Mouse (Mus musculus) neural tube, embryonic 15.5 days (tissue): ENCODE measurements around the gene Gm17027. TPM values are rescaled to one million over a fixed set of nuclear protein-coding genes. Genes with fewer than 3 reads are reported as not detected.
"Not testable (repeated sequence)": the region's sequence is repeated elsewhere in the genome, so short reads cannot be mapped to it uniquely, and the experiment has no call there.

Experiments
- ATAC-seq: fragments of 200-750 bp; cut with Nextera tagmentation; 2 replicates; pipeline ENCODE4 v1.8.0; 2017; ENCODE audit warnings: mild to moderate bottlenecking, moderate TSS enrichment, moderate library complexity; ENCODE audit not compliant: low FRiP score
- H3K27ac ChIP-seq: fragments of 300-500 bp; sonication (generic); replicated peaks from 2 replicates; pipeline ENCODE4 v1.5.1; 2015; ENCODE audit warnings: mild to moderate bottlenecking, inconsistent platforms
- H3K27me3 ChIP-seq: fragments of 300-500 bp; sonication (generic); replicated peaks from 2 replicates; pipeline ENCODE4 v1.6.1; 2015; ENCODE audit warnings: inconsistent platforms
- H3K36me3 ChIP-seq: fragments of 300-500 bp; sonication (generic); 2 replicates; pipeline ENCODE4 v1.6.1; 2015; ENCODE audit warnings: inconsistent platforms
- H3K4me1 ChIP-seq: fragments of 300-500 bp; sonication (generic); 2 replicates; pipeline ENCODE4 v1.6.1; 2015; ENCODE audit warnings: inconsistent platforms
- H3K4me2 ChIP-seq: fragments of 300-500 bp; sonication (generic); 2 replicates; pipeline ENCODE4 v1.6.1; 2015; ENCODE audit warnings: inconsistent platforms, mild to moderate bottlenecking, moderate library complexity
- H3K4me3 ChIP-seq: fragments of 300-500 bp; sonication (generic); replicated peaks from 2 replicates; pipeline ENCODE4 v1.5.1; 2015; ENCODE audit warnings: mild to moderate bottlenecking, inconsistent platforms
- H3K9ac ChIP-seq: fragments of 300-500 bp; sonication (generic); replicated peaks from 2 replicates; pipeline ENCODE4 v1.6.1; 2015; ENCODE audit warnings: mild to moderate bottlenecking, inconsistent platforms
- H3K9me3 ChIP-seq: fragments of 300-500 bp; sonication (generic); replicated peaks from 2 replicates; pipeline ENCODE4 v1.6.1; 2016; ENCODE audit warnings: inconsistent platforms
- WGBS: fragments of 180-500 bp; shearing (Covaris S2); methylation state at CpG from one replicate; pipeline ENCODE4 v1.1.7; 2015; ENCODE audit warnings: mixed read lengths; 5-methylcytosine and 5-hydroxymethylcytosine counted together
- polyA plus RNA-seq: library from polyadenylated mRNA; unstranded; fragments of >200 nt; fragmentation: Nextera tagmentation; extraction: Ambion mirVana; gene quantifications from 2 replicates; pipeline ENCODE4 v1.2.1, GENCODE M21; 2015

Gm17027 gene
- not detected in 2 replicates for polyA plus RNA-seq

DNA sequence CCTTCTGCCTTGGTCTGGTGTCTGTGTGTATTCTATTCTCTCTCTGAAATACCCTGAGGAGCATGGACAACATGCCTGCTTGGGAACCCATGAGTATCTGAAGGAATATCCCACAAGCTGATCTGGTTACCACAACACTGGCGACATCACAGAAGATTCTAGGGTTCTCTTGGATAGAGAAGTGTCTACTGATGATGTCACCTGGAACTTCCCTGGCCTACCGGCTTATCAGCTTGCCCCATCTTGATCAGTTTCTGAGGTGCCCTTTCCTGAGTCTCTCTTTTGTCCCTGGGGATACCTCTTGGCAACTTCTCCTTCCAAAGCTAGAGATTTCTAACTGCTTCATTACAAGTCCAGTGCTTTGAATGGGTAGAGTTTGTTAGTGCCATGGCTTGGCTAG is at the start of gene Gm17027:
Gene Gm17027, minus strand, starts transcription at position 101 of the 400 bp plus-strand sequence.
- H3K27me3 ChIP-seq, H3K4me2 ChIP-seq, H3K27ac ChIP-seq, ATAC-seq, H3K4me3 ChIP-seq, H3K36me3 ChIP-seq, H3K4me1 ChIP-seq, H3K9ac ChIP-seq, H3K9me3 ChIP-seq: not testable (repeated sequence)
- WGBS, result 80% methylated on average over 1 of the region's 2 CpGs

DNA sequence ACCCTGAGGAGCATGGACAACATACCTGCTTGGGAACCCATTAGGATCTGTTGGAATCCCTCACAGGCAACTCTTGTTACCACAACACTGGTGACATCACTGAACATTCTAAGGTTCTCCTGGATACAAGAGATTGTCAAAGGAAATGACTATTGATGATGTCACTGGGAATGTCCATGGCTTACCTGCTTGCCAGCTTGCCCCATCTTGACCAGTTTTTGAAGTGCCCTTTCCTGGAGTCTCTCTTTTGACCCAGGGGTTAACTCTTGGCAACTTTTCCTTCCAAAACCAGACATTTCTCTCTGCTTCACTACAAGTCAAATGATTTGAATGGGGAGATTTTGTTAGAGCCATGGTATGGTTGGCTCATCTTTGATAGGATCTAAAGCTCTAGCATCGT is 28.3 kb upstream of the Gm17027 start, which contains the start of gene Gm3573:
Gene Gm3573, minus strand, starts transcription at position 101 of the 400 bp plus-strand sequence.
- H3K9me3 ChIP-seq, H3K9ac ChIP-seq, H3K27ac ChIP-seq, H3K27me3 ChIP-seq, ATAC-seq, H3K4me2 ChIP-seq, H3K36me3 ChIP-seq, H3K4me3 ChIP-seq, H3K4me1 ChIP-seq: not testable (repeated sequence)
- WGBS, result no CpG with 5 or more reads among the region's 1 CpGs

DNA sequence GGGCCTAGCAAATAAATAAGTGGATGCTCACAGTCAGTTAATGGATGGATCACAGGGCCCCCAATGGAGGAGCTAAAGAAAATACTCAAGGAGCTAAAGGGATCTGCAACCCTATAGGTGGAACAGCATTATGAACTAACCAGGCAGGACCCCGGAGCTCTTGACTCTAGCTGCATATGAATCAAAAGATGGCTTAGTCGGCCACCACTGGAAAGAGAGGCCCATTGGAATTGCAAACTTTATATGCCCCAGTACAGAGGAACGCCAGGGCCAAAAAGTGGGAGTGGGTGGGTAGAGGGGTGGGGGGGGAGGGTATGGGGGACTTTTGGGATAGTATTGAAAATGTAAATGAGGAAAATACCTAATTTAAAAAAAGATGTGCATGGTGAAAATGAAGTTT is 21.5 kb upstream of the Gm17027 start:
- not testable (repeated sequence) for H3K27ac ChIP-seq, H3K27me3 ChIP-seq, H3K9ac ChIP-seq, H3K4me2 ChIP-seq, H3K4me1 ChIP-seq, H3K36me3 ChIP-seq, ATAC-seq, H3K4me3 ChIP-seq, H3K9me3 ChIP-seq
- 83% methylated on average over 3 of the region's 3 CpGs for WGBS

DNA sequence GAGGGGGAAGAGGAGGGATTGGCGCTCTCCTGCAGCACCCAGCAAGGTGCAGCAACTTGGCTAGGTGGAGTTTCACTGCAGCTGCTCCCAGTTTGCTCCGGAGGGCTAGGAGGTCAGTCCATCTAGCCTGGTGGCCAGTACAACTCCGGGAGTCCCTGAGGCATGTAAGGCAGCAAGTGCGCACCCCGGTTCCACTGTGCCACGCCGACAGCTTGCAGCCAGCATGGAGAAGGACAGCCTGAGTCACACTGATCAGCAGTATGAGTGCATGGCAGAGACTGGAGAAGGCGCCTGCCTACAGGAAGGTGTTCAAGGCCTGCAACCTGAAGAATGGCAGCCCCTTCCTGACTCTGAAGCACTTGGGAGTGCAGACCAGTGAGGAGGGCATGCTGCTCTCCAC is 27.9 kb downstream of the Gm17027 start:
- H3K4me3 ChIP-seq, H3K27ac ChIP-seq, H3K9ac ChIP-seq, H3K36me3 ChIP-seq, H3K27me3 ChIP-seq, H3K4me2 ChIP-seq, H3K9me3 ChIP-seq, H3K4me1 ChIP-seq, ATAC-seq: not testable (repeated sequence)
- 78% methylated on average over 7 of the region's 8 CpGs for WGBS

DNA sequence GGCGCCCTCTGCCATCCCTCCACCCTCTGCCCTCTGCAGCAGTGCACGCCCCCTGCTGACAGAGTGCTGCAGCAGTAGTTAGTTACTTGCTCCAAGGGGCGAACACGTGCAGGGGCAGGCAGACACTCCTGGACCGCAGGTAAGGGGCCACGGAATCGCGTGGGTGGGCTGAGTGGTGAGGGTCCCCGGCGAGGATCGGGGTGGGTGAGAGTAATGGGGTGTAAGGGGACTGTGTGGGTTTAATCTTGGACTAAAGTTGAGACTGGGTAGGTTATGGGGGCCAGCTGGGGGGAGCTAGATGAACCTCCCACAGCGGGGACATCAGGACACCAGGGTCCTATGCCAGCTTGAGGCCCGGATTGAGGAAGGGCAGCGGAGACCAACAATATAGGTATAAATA is 28.6 kb downstream of the Gm17027 start:
- not testable (repeated sequence) for H3K9ac ChIP-seq, ATAC-seq, H3K27ac ChIP-seq, H3K4me3 ChIP-seq, H3K36me3 ChIP-seq, H3K9me3 ChIP-seq, H3K4me1 ChIP-seq, H3K4me2 ChIP-seq, H3K27me3 ChIP-seq
- 63% methylated on average over 10 of the region's 14 CpGs for WGBS

DNA sequence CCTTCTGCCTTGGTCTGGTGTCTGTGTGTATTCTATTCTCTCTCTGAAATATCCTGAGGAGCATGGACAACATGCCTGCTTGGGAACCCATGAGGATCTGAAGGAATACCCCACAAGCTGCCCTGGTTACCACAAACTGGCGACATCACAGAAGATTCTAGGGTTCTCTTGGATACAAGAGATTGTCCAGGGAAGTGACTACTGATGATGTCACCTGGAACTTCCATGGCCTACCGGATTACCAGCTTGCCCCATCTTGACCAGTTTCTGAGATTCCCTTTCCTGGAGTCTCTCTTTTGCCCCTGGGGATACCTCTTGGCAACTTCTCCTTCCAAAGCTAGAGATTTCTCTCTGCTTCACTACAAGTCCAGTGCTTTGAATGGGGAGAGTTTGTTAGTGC is 45.2 kb downstream of the Gm17027 start, which contains the start of gene Gm7951:
Gene Gm7951, minus strand, starts transcription at position 101 of the 400 bp plus-strand sequence.
- H3K36me3 ChIP-seq, H3K4me2 ChIP-seq, H3K4me1 ChIP-seq, H3K27ac ChIP-seq, H3K9me3 ChIP-seq, H3K9ac ChIP-seq, H3K4me3 ChIP-seq, H3K27me3 ChIP-seq, ATAC-seq: not testable (repeated sequence)
- WGBS, result 67% methylated on average over 1 of the region's 2 CpGs

Other genes starting within 250 kb of the Gm17027 start
- gene 1700049E17Rik1, start 237.7 kb downstream of the Gm17027 start, polyA plus RNA-seq, result not detected in 2 replicates
- gene 1700024B05Rik, start 218.6 kb downstream of the Gm17027 start, polyA plus RNA-seq, result not detected in 2 replicates
- not detected in 2 replicates for gene Gm6401, start 194.7 kb downstream of the Gm17027 start, polyA plus RNA-seq
- not detected in 2 replicates for gene Gm3543, start 179.3 kb downstream of the Gm17027 start, polyA plus RNA-seq
- not detected in 2 replicates for gene Gm7951, start 45.3 kb downstream of the Gm17027 start, polyA plus RNA-seq
- not detected in 2 replicates for gene Gm3573, start 28.2 kb upstream of the Gm17027 start, polyA plus RNA-seq
- gene Gm17026, start 97.4 kb upstream of the Gm17027 start, polyA plus RNA-seq, result not detected in 2 replicates
- not detected in 2 replicates for gene Gm9611, start 134.7 kb upstream of the Gm17027 start, polyA plus RNA-seq
- not detected in 2 replicates for gene Gm7995, start 147.6 kb upstream of the Gm17027 start, polyA plus RNA-seq